Mouse (Mus musculus): ENCODE measurements at regions not wholly inside any gene's neighbourhood (a gene's known extent, or its start where the extent isn't known, plus 50 kb on each side); places are given as distances from the start of the nearest gene placed in this dataset.

DNA sequence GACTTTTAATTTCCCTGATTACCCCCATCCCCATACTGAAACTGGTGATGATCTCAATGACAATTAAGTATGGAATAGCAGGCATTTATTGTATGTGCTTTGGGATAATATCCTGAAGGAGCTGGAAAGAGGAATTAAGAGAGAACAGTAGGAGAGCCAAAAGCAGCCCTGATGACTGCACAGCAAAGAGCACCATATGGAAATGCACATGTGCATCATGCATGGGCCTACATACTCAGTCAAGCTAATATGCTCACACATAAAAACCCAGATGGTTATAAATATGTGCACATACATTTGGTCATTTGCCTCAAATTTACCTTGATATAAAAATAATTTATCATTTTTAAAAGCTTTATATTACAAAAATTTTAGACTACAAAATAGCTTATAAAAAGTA, 259.0 kb upstream of the Chrm3 start:
- no peak for DNase-seq
- no peak for TF ChIP-seq CTCF (IDR thresholded peaks at IDR 0.05; ENCODE audit: low read depth)
- H3K9me3 ChIP-seq (ENCODE audit: low read depth, low read length), result no peaks in the 10 kb centered on the region

GRCm38 (mm10) chr13:10618421-10618954, 257.8 kb upstream of the Chrm3 start:
- no peak for TF ChIP-seq CTCF (IDR thresholded peaks at IDR 0.05; ENCODE audit: low read depth)
- Histone ChIP-seq H3K9me3 (ENCODE audit: low read depth, low read length) (no peaks in the 10 kb centered on the region), H3K27ac (ENCODE audit: low read depth) (no peak overlapping the region), H3K4me3 (ENCODE audit: low read depth, low read length) (no peak overlapping the region), H3K9ac (no peak overlapping the region), H3K4me2 (no peak overlapping the region), H3K27me3 (ENCODE audit: insufficient read depth, low read length) (no peaks in the 10 kb centered on the region), H3K36me3 (ENCODE audit: insufficient read depth) (no peaks in the 10 kb centered on the region), H3K4me1 (ENCODE audit: insufficient read depth) (no peaks in the 10 kb centered on the region)
- no peak for ATAC-seq (ENCODE audit: insufficient read depth)
- WGBS, result 68% methylated on average over 3 of the region's 3 CpGs
- no peak for DNase-seq

More for the DNA sequence above, 259.0 kb upstream of the Chrm3 start:
- H3K9ac ChIP-seq, result no peak overlapping the region
- no peak overlapping the region for H3K4me3 ChIP-seq (ENCODE audit: low read depth, low read length)
- H3K4me2 ChIP-seq, result no peak overlapping the region
- ATAC-seq (ENCODE audit: insufficient read depth), result no peak
- H3K36me3 ChIP-seq (ENCODE audit: insufficient read depth), result no peaks in the 10 kb centered on the region
- no peak overlapping the region for H3K27ac ChIP-seq (ENCODE audit: low read depth)
- no peaks in the 10 kb centered on the region for H3K27me3 ChIP-seq (ENCODE audit: insufficient read depth, low read length)
- no peaks in the 10 kb centered on the region for H3K4me1 ChIP-seq (ENCODE audit: insufficient read depth)

DNA sequence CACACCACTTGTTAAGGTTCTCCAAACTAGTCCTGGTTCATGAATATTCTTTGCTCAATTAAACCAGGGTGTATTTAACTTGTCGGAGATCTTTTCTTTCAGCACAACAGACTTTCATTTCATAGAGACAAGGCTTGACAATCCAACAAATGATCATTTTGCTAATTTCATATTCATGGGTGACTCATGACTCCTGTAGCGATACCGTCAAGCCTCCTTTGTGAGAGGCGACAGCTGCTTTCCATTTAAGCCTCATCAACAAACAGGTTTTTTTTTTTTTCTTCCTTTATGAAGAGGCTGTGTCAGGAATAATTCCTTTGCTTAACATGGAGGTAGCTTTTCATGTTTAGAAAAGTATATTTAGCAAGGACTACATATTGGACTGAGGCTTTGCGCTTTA, 214.3 kb upstream of the Chrm3 start:
- Histone ChIP-seq H3K9ac (no peak overlapping the region), H3K4me1 (ENCODE audit: insufficient read depth) (no peaks in the 10 kb centered on the region), H3K4me2 (no peak overlapping the region), H3K27me3 (ENCODE audit: insufficient read depth, low read length) (no peaks in the 10 kb centered on the region), H3K4me3 (ENCODE audit: low read depth, low read length) (no peak overlapping the region), H3K9me3 (ENCODE audit: low read depth, low read length) (no peaks in the 10 kb centered on the region), H3K27ac (ENCODE audit: low read depth) (no peak overlapping the region), H3K36me3 (ENCODE audit: insufficient read depth) (no peaks in the 10 kb centered on the region)
- no peak for TF ChIP-seq CTCF (IDR thresholded peaks at IDR 0.05; ENCODE audit: low read depth)
- no peak for DNase-seq
- 80% methylated on average over 5 of the region's 5 CpGs for WGBS
- no peak for ATAC-seq (ENCODE audit: insufficient read depth)

DNA sequence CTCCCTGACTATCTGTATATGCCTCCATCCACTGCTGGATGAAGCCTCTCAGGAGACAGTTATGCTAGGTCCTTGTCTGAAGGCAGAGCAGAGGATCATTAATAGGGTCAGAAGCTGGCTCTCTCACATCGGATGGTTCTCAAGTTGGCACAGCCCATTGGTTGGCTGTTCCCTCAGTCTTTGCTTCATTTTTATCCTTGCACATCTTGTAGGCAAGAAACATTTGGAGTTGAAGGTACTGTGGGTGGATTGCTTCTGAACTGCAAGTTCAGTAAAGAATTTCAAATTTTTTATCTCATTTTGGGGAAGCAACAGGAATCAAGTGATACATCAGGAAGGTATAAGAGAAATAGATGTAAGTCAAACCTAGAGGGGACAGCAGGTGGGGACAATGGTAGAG, 206.2 kb upstream of the Chrm3 start:
- WGBS, result 91% methylated on average over 1 of the region's 1 CpGs

GRCm38 (mm10) chr13:10557559-10557958, 196.9 kb upstream of the Chrm3 start:
- DNase-seq (no peak), ATAC-seq (ENCODE audit: insufficient read depth) (no peak)
- WGBS, result 88% methylated on average over 1 of the region's 1 CpGs

More for the DNA sequence above, 206.2 kb upstream of the Chrm3 start:
- no peak overlapping the region for H3K27ac ChIP-seq (ENCODE audit: low read depth)
- DNase-seq, result no peak
- no peak overlapping the region for H3K4me2 ChIP-seq
- no peaks in the 10 kb centered on the region for H3K4me1 ChIP-seq (ENCODE audit: insufficient read depth)
- H3K9me3 ChIP-seq (ENCODE audit: low read depth, low read length), result no peaks in the 10 kb centered on the region
- no peak overlapping the region for H3K4me3 ChIP-seq (ENCODE audit: low read depth, low read length)
- no peak overlapping the region for H3K9ac ChIP-seq
- no peak for TF ChIP-seq CTCF (IDR thresholded peaks at IDR 0.05; ENCODE audit: low read depth)
- no peaks in the 10 kb centered on the region for H3K27me3 ChIP-seq (ENCODE audit: insufficient read depth, low read length)
- no peaks in the 10 kb centered on the region for H3K36me3 ChIP-seq (ENCODE audit: insufficient read depth)
- no peak for ATAC-seq (ENCODE audit: insufficient read depth)

DNA sequence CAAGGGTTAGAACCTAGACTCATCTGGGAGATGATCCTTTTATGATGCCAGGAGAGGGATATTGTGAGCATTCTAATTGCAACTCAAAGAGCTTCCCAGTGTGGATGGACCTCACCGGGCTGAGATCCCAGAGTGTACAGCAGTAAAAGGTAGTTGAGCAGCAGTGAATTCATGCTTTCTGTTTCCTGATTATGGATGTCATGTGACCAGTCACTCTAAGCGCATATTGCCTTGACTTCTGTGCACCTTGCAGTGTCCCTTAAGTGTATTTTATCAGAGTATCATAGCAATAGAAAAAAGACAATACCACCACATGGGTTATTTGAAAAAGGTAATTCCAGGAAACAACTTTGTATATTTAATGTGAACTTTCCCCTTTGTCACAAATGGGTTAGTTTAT, 193.9 kb upstream of the Chrm3 start:
- no peak for TF ChIP-seq CTCF (IDR thresholded peaks at IDR 0.05; ENCODE audit: low read depth)
- Histone ChIP-seq H3K4me3 (ENCODE audit: low read depth, low read length) (no peak overlapping the region), H3K9me3 (ENCODE audit: low read depth, low read length) (no peaks in the 10 kb centered on the region), H3K27ac (ENCODE audit: low read depth) (no peak overlapping the region), H3K27me3 (ENCODE audit: insufficient read depth, low read length) (no peaks in the 10 kb centered on the region), H3K4me1 (ENCODE audit: insufficient read depth) (no peaks in the 10 kb centered on the region), H3K36me3 (ENCODE audit: insufficient read depth) (no peaks in the 10 kb centered on the region), H3K4me2 (no peak overlapping the region), H3K9ac (no peak overlapping the region)
- 74% methylated on average over 2 of the region's 2 CpGs for WGBS
- no peak for DNase-seq
- ATAC-seq (ENCODE audit: insufficient read depth), result no peak

More at GRCm38 (mm10) chr13:10557559-10557958, 196.9 kb upstream of the Chrm3 start:
- no peak for TF ChIP-seq CTCF (IDR thresholded peaks at IDR 0.05; ENCODE audit: low read depth)
- Histone ChIP-seq H3K27me3 (ENCODE audit: insufficient read depth, low read length) (no peaks in the 10 kb centered on the region), H3K27ac (ENCODE audit: low read depth) (no peak overlapping the region), H3K4me3 (ENCODE audit: low read depth, low read length) (no peak overlapping the region), H3K36me3 (ENCODE audit: insufficient read depth) (no peaks in the 10 kb centered on the region), H3K4me1 (ENCODE audit: insufficient read depth) (no peaks in the 10 kb centered on the region), H3K4me2 (no peak overlapping the region), H3K9me3 (ENCODE audit: low read depth, low read length) (no peaks in the 10 kb centered on the region), H3K9ac (no peak overlapping the region)

DNA sequence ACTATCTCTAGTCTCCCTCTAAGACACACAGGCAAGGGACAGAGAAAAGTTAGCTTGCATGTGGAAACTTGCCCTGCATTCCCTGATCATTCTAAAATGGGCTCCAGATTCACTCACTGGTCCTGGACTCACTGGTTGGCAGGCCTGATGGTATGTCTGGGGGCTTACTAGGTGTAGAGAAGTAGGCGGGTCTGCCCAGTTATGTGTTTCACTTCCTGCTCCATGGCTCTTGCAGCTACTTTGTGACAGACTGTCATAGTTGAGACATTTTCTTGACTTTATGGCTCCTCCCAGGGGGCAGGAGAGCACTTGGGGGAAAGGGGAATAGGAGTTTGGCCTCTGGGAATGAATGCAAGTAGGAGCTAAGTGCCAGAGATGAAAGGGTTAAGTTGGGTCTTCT, 182.1 kb upstream of the Chrm3 start:
- no peak overlapping the region for H3K4me2 ChIP-seq
- no peak overlapping the region for H3K27ac ChIP-seq (ENCODE audit: low read depth)
- DNase-seq, result no peak
- H3K9ac ChIP-seq, result no peak overlapping the region
- H3K36me3 ChIP-seq (ENCODE audit: insufficient read depth), result no peaks in the 10 kb centered on the region
- no peak for TF ChIP-seq CTCF (IDR thresholded peaks at IDR 0.05; ENCODE audit: low read depth)
- WGBS, result 90% methylated on average over 1 of the region's 1 CpGs
- ATAC-seq (ENCODE audit: insufficient read depth), result no peak
- no peaks in the 10 kb centered on the region for H3K27me3 ChIP-seq (ENCODE audit: insufficient read depth, low read length)
- no peaks in the 10 kb centered on the region for H3K4me1 ChIP-seq (ENCODE audit: insufficient read depth)
- H3K4me3 ChIP-seq (ENCODE audit: low read depth, low read length), result no peak overlapping the region
- no peaks in the 10 kb centered on the region for H3K9me3 ChIP-seq (ENCODE audit: low read depth, low read length)
